In genomic region chr3:65175819-65176218, GRCm38 (mm10) we compare ENCODE assay signal across 10 mouse cellular contexts.
"Had no signal": no experiment of that assay in that cellular context is flagged by ENCODE, and none has a peak within 500 bp of the region (broad histone marks: within the 10 kb centered on the region; RNA-seq: fewer than 3 reads in every experiment).

No protein-coding gene starts in this region.

- ATAC-seq: liver, embryonic 12.5 days had no signal

- DNase-seq: kidney, postnatal 25 days; lung, embryonic 14.5 days; lung, postnatal 10 days; lung, postnatal 4 days; midbrain, embryonic 14.5 days; retina, postnatal 1 day; spleen, adult 18-20 months; thymus, adult 18-20 months; thymus, postnatal 14 days had no signal
